Mouse (Mus musculus): Measurements from ENCODE around the gene Cacna2d2. TPM values are rescaled to one million over a fixed set of nuclear protein-coding genes. Genes with fewer than 3 reads are reported as not detected.

The Cacna2d2 gene
- total and polyA plus RNA-seq, 3 experiments, result 12.9 to 14.1 (median 13.3) TPM

GRCm38 (mm10) chr9:107486086-107486485 is 86.7 kb downstream of the Cacna2d2 start:
- no peak for TF ChIP-seq POLR2A (IDR thresholded peaks at IDR 0.05; ENCODE audit: insufficient read depth, low read depth, low read length)
- DNase-seq, result no peak
- H3K27ac ChIP-seq, result no peak overlapping the region
- 67% methylated on average over 10 of the region's 10 CpGs for WGBS
- intact Hi-C loops (cut with DNase I), result no loop called here
- no peak overlapping the region for H3K4me3 ChIP-seq
- H3K79me2 ChIP-seq (replicated peaks; ENCODE audit: control insufficient read depth, insufficient read depth, low read length), result no peaks in the 10 kb centered on the region
- H3K36me3 ChIP-seq (ENCODE audit: control insufficient read depth, insufficient read depth, low read length), result no peaks in the 10 kb centered on the region
- no peak overlapping the region for H3K9ac ChIP-seq (ENCODE audit: low read depth, low read length)
- no peaks in the 10 kb centered on the region for H3K27me3 ChIP-seq (ENCODE audit: control insufficient read depth, insufficient read depth, low read length)
- H3K4me1 ChIP-seq (ENCODE audit: control insufficient read depth, insufficient read depth, low read length), result no peaks in the 10 kb centered on the region

- Histone ChIP-seq H3K4me3 (no peak overlapping the region), H3K27me3 (ENCODE audit: control insufficient read depth, insufficient read depth, low read length) (no peaks in the 10 kb centered on the region), H3K79me2 (replicated peaks; ENCODE audit: control insufficient read depth, insufficient read depth, low read length) (no peaks in the 10 kb centered on the region), H3K27ac (no peak overlapping the region), H3K4me1 (ENCODE audit: control insufficient read depth, insufficient read depth, low read length) (no peaks in the 10 kb centered on the region), H3K36me3 (ENCODE audit: control insufficient read depth, insufficient read depth, low read length) (no peaks in the 10 kb centered on the region), H3K9ac (ENCODE audit: low read depth, low read length) (no peak overlapping the region)
- WGBS, result 58% methylated on average over 6 of the region's 6 CpGs
- intact Hi-C loops (cut with DNase I), result no loop called here
- DNase-seq, result no peak
- TF ChIP-seq CTCF (IDR thresholded peaks at IDR 0.05), result no peak
- no peak for TF ChIP-seq POLR2A (IDR thresholded peaks at IDR 0.05; ENCODE audit: insufficient read depth, low read depth, low read length)
- TF ChIP-seq EP300 (IDR thresholded peaks at IDR 0.05; ENCODE audit: insufficient read depth, low read depth, low read length), result no peak
Measured at GRCm38 (mm10) chr9:107486507-107487225, 87.3 kb downstream of the Cacna2d2 start.

- H3K79me2 ChIP-seq (replicated peaks; ENCODE audit: control insufficient read depth, insufficient read depth, low read length), result no peaks in the 10 kb centered on the region
- 57% methylated on average over 8 of the region's 8 CpGs for whole genome bisulfite sequencing
- TF ChIP-seq CTCF (IDR thresholded peaks at IDR 0.05) (no peak), POLR2A (IDR thresholded peaks at IDR 0.05; ENCODE audit: insufficient read depth, low read depth, low read length) (no peak), EP300 (IDR thresholded peaks at IDR 0.05; ENCODE audit: insufficient read depth, low read depth, low read length) (no peak)
- no peak for DNase-seq
- H3K27ac ChIP-seq, result no peak overlapping the region
- H3K9ac ChIP-seq (ENCODE audit: low read depth, low read length), result no peak overlapping the region
- H3K4me1 ChIP-seq (ENCODE audit: control insufficient read depth, insufficient read depth, low read length), result no peaks in the 10 kb centered on the region
- intact Hi-C loops (cut with DNase I), result no loop called here
- H3K4me3 ChIP-seq, result no peak overlapping the region
- H3K36me3 ChIP-seq (ENCODE audit: control insufficient read depth, insufficient read depth, low read length), result no peaks in the 10 kb centered on the region
- no peaks in the 10 kb centered on the region for H3K27me3 ChIP-seq (ENCODE audit: control insufficient read depth, insufficient read depth, low read length)
Measured at GRCm38 (mm10) chr9:107490146-107490545, 90.7 kb downstream of the Cacna2d2 start.

DNA sequence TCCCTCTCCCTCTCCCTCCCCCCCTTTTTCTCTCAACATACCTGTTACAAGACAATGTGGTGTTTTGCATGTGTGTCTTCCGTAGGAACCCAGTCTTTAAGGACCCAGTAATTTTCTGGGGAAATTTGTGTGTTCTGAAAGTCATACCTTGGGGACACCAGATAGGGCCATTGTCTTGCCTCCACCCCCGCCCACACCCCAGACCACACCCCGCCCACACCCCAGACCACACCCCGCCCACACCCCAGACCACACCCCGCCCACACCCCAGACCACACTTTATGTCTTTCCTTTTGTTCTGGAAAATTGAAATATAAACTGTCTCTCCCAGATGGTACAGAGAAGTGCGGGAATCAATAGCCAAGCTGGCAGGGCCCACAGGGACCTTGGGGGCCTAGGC is 91.2 kb downstream of the Cacna2d2 start:
- H3K9ac ChIP-seq (ENCODE audit: low read depth, low read length), result no peak overlapping the region
- 61% methylated on average over 6 of the region's 6 CpGs for WGBS
- intact Hi-C loops (cut with DNase I), result no loop called here
- DNase-seq, result no peak
- H3K4me3 ChIP-seq, result no peak overlapping the region
- H3K27me3 ChIP-seq (ENCODE audit: control insufficient read depth, insufficient read depth, low read length), result no peaks in the 10 kb centered on the region
- H3K4me1 ChIP-seq (ENCODE audit: control insufficient read depth, insufficient read depth, low read length), result no peaks in the 10 kb centered on the region
- TF ChIP-seq POLR2A (IDR thresholded peaks at IDR 0.05; ENCODE audit: insufficient read depth, low read depth, low read length) (no peak), CTCF (IDR thresholded peaks at IDR 0.05) (no peak), EP300 (IDR thresholded peaks at IDR 0.05; ENCODE audit: insufficient read depth, low read depth, low read length) (no peak)
- H3K27ac ChIP-seq, result no peak overlapping the region
- H3K79me2 ChIP-seq (replicated peaks; ENCODE audit: control insufficient read depth, insufficient read depth, low read length), result no peaks in the 10 kb centered on the region
- H3K36me3 ChIP-seq (ENCODE audit: control insufficient read depth, insufficient read depth, low read length), result no peaks in the 10 kb centered on the region

GRCm38 (mm10) chr9:107493511-107493910 is 94.1 kb downstream of the Cacna2d2 start:
- no peak for TF ChIP-seq EP300 (IDR thresholded peaks at IDR 0.05; ENCODE audit: insufficient read depth, low read depth, low read length)
- TF ChIP-seq POLR2A (IDR thresholded peaks at IDR 0.05; ENCODE audit: insufficient read depth, low read depth, low read length), result no peak
- no peak for TF ChIP-seq CTCF (IDR thresholded peaks at IDR 0.05)
- DNase-seq, result no peak
- 22% methylated on average over 1 of the region's 1 CpGs for WGBS
- intact Hi-C loops (cut with DNase I), result no loop called here
- H3K9ac ChIP-seq (ENCODE audit: low read depth, low read length), result no peak overlapping the region
- no peak overlapping the region for H3K4me3 ChIP-seq
- no peaks in the 10 kb centered on the region for H3K27me3 ChIP-seq (ENCODE audit: control insufficient read depth, insufficient read depth, low read length)
- no peaks in the 10 kb centered on the region for H3K36me3 ChIP-seq (ENCODE audit: control insufficient read depth, insufficient read depth, low read length)
- no peaks in the 10 kb centered on the region for H3K79me2 ChIP-seq (replicated peaks; ENCODE audit: control insufficient read depth, insufficient read depth, low read length)
- H3K4me1 ChIP-seq (ENCODE audit: control insufficient read depth, insufficient read depth, low read length), result no peaks in the 10 kb centered on the region
- no peak overlapping the region for H3K27ac ChIP-seq

DNA sequence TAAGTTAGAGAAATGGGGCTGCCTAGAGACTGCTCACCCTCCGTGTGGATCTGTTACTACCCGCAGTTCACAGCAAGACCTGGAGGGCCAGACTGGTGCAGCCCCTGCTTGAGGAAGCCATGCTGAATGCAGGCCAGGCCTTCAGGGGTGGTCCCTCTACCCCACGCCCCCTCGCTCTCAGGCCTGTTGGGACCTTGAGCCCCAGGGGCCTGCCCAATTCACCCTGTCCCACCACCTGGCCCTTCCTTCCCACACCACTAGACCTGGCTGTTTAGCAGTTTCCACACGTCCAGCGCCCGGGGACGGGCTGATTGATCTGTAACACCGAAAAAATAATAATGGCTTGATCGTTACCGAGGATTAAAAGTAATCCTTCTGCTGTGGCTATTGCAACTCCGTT is 94.8 kb downstream of the Cacna2d2 start:
- H3K9ac ChIP-seq (ENCODE audit: low read depth, low read length), result no peak overlapping the region
- no peak for TF ChIP-seq CTCF (IDR thresholded peaks at IDR 0.05)
- TF ChIP-seq POLR2A (IDR thresholded peaks at IDR 0.05; ENCODE audit: insufficient read depth, low read depth, low read length), result no peak
- no peak for TF ChIP-seq EP300 (IDR thresholded peaks at IDR 0.05; ENCODE audit: insufficient read depth, low read depth, low read length)
- intact Hi-C loops (cut with DNase I), result no loop called here

More for the DNA sequence above, 94.8 kb downstream of the Cacna2d2 start:
- Histone ChIP-seq H3K4me3 (no peak overlapping the region), H3K27ac (no peak overlapping the region), H3K4me1 (ENCODE audit: control insufficient read depth, insufficient read depth, low read length) (no peaks in the 10 kb centered on the region), H3K27me3 (ENCODE audit: control insufficient read depth, insufficient read depth, low read length) (no peaks in the 10 kb centered on the region), H3K79me2 (replicated peaks; ENCODE audit: control insufficient read depth, insufficient read depth, low read length) (no peaks in the 10 kb centered on the region), H3K36me3 (ENCODE audit: control insufficient read depth, insufficient read depth, low read length) (no peaks in the 10 kb centered on the region)
- whole genome bisulfite sequencing, result 88% methylated on average over 12 of the region's 12 CpGs
- DNase-seq, result no peak

All from heart, adult 2 months (tissue).